Mouse (Mus musculus) limb, embryonic 13.5 days (tissue): ENCODE data around the gene Cenpx. TPM values are rescaled to one million over a fixed set of nuclear protein-coding genes. Genes with fewer than 3 reads are reported as not detected.
"Not testable (repeated sequence)": the region's sequence is repeated elsewhere in the genome, so short reads cannot be mapped to it uniquely, and the experiment has no call there.

Experiments used
- ATAC-seq: fragments of 200-750 bp; cut with Nextera tagmentation; 2 replicates; pipeline ENCODE4 v1.8.0; 2017; ENCODE audit warnings: low read depth, moderate number of reproducible peaks, moderate TSS enrichment; ENCODE audit not compliant: low FRiP score
- H3K27ac ChIP-seq: fragments of 300-500 bp; sonication (generic); 2 replicates; pipeline ENCODE4 v1.5.1; 2015; ENCODE audit warnings: inconsistent platforms, mild to moderate bottlenecking, moderate library complexity
- H3K27me3 ChIP-seq: fragments of 300-500 bp; sonication (generic); 2 replicates; pipeline ENCODE4 v1.6.1; 2015; ENCODE audit warnings: mild to moderate bottlenecking, inconsistent platforms
- H3K36me3 ChIP-seq: fragments of 300-500 bp; sonication (generic); 2 replicates; pipeline ENCODE4 v1.6.1; 2015; ENCODE audit warnings: inconsistent platforms, mild to moderate bottlenecking, moderate library complexity
- H3K4me1 ChIP-seq: fragments of 300-500 bp; sonication (generic); 2 replicates; pipeline ENCODE4 v1.6.1; 2015; ENCODE audit warnings: inconsistent platforms
- H3K4me2 ChIP-seq: fragments of 300-500 bp; sonication (generic); replicated peaks from 2 replicates; pipeline ENCODE4 v1.6.1; 2015; ENCODE audit warnings: inconsistent platforms, mild to moderate bottlenecking, moderate library complexity
- H3K4me3 ChIP-seq: fragments of 300-500 bp; sonication (generic); 2 replicates; pipeline ENCODE4 v1.5.1; 2015; ENCODE audit warnings: moderate library complexity, mild to moderate bottlenecking, inconsistent platforms
- H3K9ac ChIP-seq: fragments of 300-500 bp; sonication (generic); 2 replicates; pipeline ENCODE4 v1.6.1; 2015; ENCODE audit warnings: mild to moderate bottlenecking, inconsistent platforms
- H3K9me3 ChIP-seq: fragments of 300-500 bp; sonication (generic); 2 replicates; pipeline ENCODE4 v1.6.1; 2016; ENCODE audit warnings: inconsistent platforms
- WGBS: fragments of 180-500 bp; shearing (Covaris S2); methylation state at CpG from one replicate; pipeline ENCODE4 v1.1.7; 2015; 5-methylcytosine and 5-hydroxymethylcytosine counted together
- polyA plus RNA-seq: library from polyadenylated mRNA; unstranded; fragments of >200 nt; fragmentation: Nextera tagmentation; extraction: Ambion mirVana; gene quantifications from 2 replicates; pipeline ENCODE4 v1.2.1, GENCODE M21; 2015

Gene Cenpx
- polyA plus RNA-seq: 139 and 145 TPM in 2 replicates

- peaks cover 41% of the 10 kb centered on the region for H3K4me1 ChIP-seq
Measured at GRCm38 (mm10) chr11:120713580-120714518, at the start of gene Cenpx, which contains the start of gene Lrrc45. Cenpx (minus strand) TSS chr11:120713738. Lrrc45 (plus strand) TSS chr11:120713925.

GRCm38 (mm10) chr11:120762672-120763041 is 49.1 kb upstream of the Cenpx start, which contains the start of gene Hmga1b:
Hmga1b (plus strand) TSS chr11:120762794.
- not testable (repeated sequence) for H3K36me3 ChIP-seq, H3K4me3 ChIP-seq, H3K27ac ChIP-seq, H3K4me1 ChIP-seq, ATAC-seq, H3K9ac ChIP-seq
- H3K4me2 ChIP-seq: peak within 1 kb of the TSS; percentile 41
- 12% methylated on average over 14 of the region's 14 CpGs for WGBS
- H3K27me3 ChIP-seq: peaks cover 14% of the 10 kb centered on the region
- peaks cover 17% of the 10 kb centered on the region for H3K9me3 ChIP-seq

More at GRCm38 (mm10) chr11:120713580-120714518, at the start of gene Cenpx, which contains the start of gene Lrrc45:
- H3K9me3 ChIP-seq: no peaks in the 10 kb centered on the region
- WGBS: 2% methylated on average over 53 of the region's 53 CpGs
- peak within 1 kb of the TSS; percentile 99 for H3K4me2 ChIP-seq
- peak within 1 kb of the TSS; percentile 75; the same call in 1 of the 2 replicates for H3K27ac ChIP-seq
- H3K36me3 ChIP-seq: peaks cover 65% of the 10 kb centered on the region
- peak; percentile 97 for ATAC-seq
- H3K9ac ChIP-seq: peak within 1 kb of the TSS; percentile 83
- no peaks in the 10 kb centered on the region for H3K27me3 ChIP-seq
- H3K4me3 ChIP-seq: peak within 1 kb of the TSS; percentile 69

GRCm38 (mm10) chr11:120761811-120762671 is 48.5 kb upstream of the Cenpx start:
- Histone ChIP-seq H3K36me3 (no peaks in the 10 kb centered on the region), H3K9me3 (peaks cover 21% of the 10 kb centered on the region), H3K27me3 (peaks cover 14% of the 10 kb centered on the region), H3K4me3 (no peak overlapping the region), H3K4me2 (peak overlapping the region; percentile 41), H3K9ac (no peak overlapping the region), H3K27ac (no peak overlapping the region), H3K4me1 (peaks cover 9% of the 10 kb centered on the region; the same call in 1 of the 2 replicates)
- ATAC-seq: no peak
- WGBS: 64% methylated on average over 14 of the region's 14 CpGs

GRCm38 (mm10) chr11:120760236-120760635 is 46.7 kb upstream of the Cenpx start:
- Histone ChIP-seq H3K9ac (no peak overlapping the region), H3K4me3 (no peak overlapping the region), H3K4me1 (peaks cover 9% of the 10 kb centered on the region; the same call in 1 of the 2 replicates), H3K36me3 (no peaks in the 10 kb centered on the region), H3K27me3 (peaks cover 14% of the 10 kb centered on the region), H3K9me3 (peaks cover 27% of the 10 kb centered on the region), H3K4me2 (no peak overlapping the region), H3K27ac (no peak overlapping the region)
- ATAC-seq: no peak
- WGBS: 81% methylated on average over 9 of the region's 9 CpGs

- WGBS: 70% methylated on average over 4 of the region's 4 CpGs
- Histone ChIP-seq H3K4me3 (no peak overlapping the region), H3K36me3 (no peaks in the 10 kb centered on the region), H3K27ac (no peak overlapping the region), H3K9me3 (peaks cover 1% of the 10 kb centered on the region; the same call in 1 of the 2 replicates), H3K27me3 (no peaks in the 10 kb centered on the region), H3K4me2 (no peak overlapping the region), H3K4me1 (no peaks in the 10 kb centered on the region; the same call in 1 of the 2 replicates), H3K9ac (no peak overlapping the region)
- no peak for ATAC-seq
Measured at GRCm38 (mm10) chr11:120751606-120752005, 38.1 kb upstream of the Cenpx start.

- Histone ChIP-seq H3K9ac (no peak overlapping the region), H3K4me2 (no peak overlapping the region), H3K9me3 (no peaks in the 10 kb centered on the region), H3K4me1 (no peaks in the 10 kb centered on the region; the same call in 1 of the 2 replicates), H3K36me3 (no peaks in the 10 kb centered on the region), H3K4me3 (no peak overlapping the region), H3K27me3 (no peaks in the 10 kb centered on the region), H3K27ac (no peak overlapping the region)
- no peak for ATAC-seq
- 62% methylated on average over 8 of the region's 8 CpGs for WGBS
Measured at GRCm38 (mm10) chr11:120749430-120749829, 35.9 kb upstream of the Cenpx start.

GRCm38 (mm10) chr11:120747974-120748373 is 34.4 kb upstream of the Cenpx start:
- Histone ChIP-seq H3K9ac (no peak overlapping the region), H3K9me3 (no peaks in the 10 kb centered on the region), H3K36me3 (no peaks in the 10 kb centered on the region), H3K4me1 (no peaks in the 10 kb centered on the region; the same call in 1 of the 2 replicates), H3K4me3 (no peak overlapping the region), H3K27me3 (no peaks in the 10 kb centered on the region), H3K4me2 (no peak overlapping the region), H3K27ac (no peak overlapping the region)
- 30% methylated on average over 4 of the region's 4 CpGs for WGBS
- ATAC-seq: no peak

- H3K9me3 ChIP-seq: no peaks in the 10 kb centered on the region
- no peak overlapping the region for H3K4me2 ChIP-seq
- no peak overlapping the region for H3K9ac ChIP-seq
- 61% methylated on average over 7 of the region's 7 CpGs for WGBS
- no peak for ATAC-seq
- no peak overlapping the region for H3K4me3 ChIP-seq
- H3K27me3 ChIP-seq: no peaks in the 10 kb centered on the region
- no peaks in the 10 kb centered on the region for H3K36me3 ChIP-seq
- H3K27ac ChIP-seq: no peak overlapping the region
- no peaks in the 10 kb centered on the region; the same call in 1 of the 2 replicates for H3K4me1 ChIP-seq
Measured at GRCm38 (mm10) chr11:120744121-120744701, 30.7 kb upstream of the Cenpx start.

- Histone ChIP-seq H3K4me1 (no peaks in the 10 kb centered on the region), H3K27ac (no peak overlapping the region), H3K9ac (no peak overlapping the region), H3K36me3 (no peaks in the 10 kb centered on the region), H3K27me3 (no peaks in the 10 kb centered on the region), H3K9me3 (no peaks in the 10 kb centered on the region), H3K4me2 (no peak overlapping the region), H3K4me3 (no peak overlapping the region)
- WGBS: 84% methylated on average over 5 of the region's 5 CpGs
- ATAC-seq: no peak
Measured at GRCm38 (mm10) chr11:120740981-120741380, 27.4 kb upstream of the Cenpx start.

- Histone ChIP-seq H3K36me3 (no peaks in the 10 kb centered on the region), H3K4me1 (peaks cover 11% of the 10 kb centered on the region), H3K9me3 (no peaks in the 10 kb centered on the region), H3K4me3 (no peak overlapping the region), H3K27me3 (no peaks in the 10 kb centered on the region), H3K27ac (no peak overlapping the region), H3K4me2 (no peak overlapping the region), H3K9ac (no peak overlapping the region)
- ATAC-seq: no peak
- 72% methylated on average over 6 of the region's 6 CpGs for WGBS
Measured at GRCm38 (mm10) chr11:120736424-120736823, 22.9 kb upstream of the Cenpx start.

- Histone ChIP-seq H3K9me3 (no peaks in the 10 kb centered on the region), H3K27ac (no peak overlapping the region), H3K4me2 (no peak overlapping the region), H3K9ac (no peak overlapping the region), H3K4me3 (no peak overlapping the region), H3K27me3 (no peaks in the 10 kb centered on the region), H3K36me3 (no peaks in the 10 kb centered on the region), H3K4me1 (peaks cover 18% of the 10 kb centered on the region)
- 58% methylated on average over 6 of the region's 6 CpGs for WGBS
- ATAC-seq: no peak
Measured at GRCm38 (mm10) chr11:120733521-120733920, 20.0 kb upstream of the Cenpx start.
